Mouse (Mus musculus) CH12.LX (cell line): ENCODE data around the gene Rpia.

ENCODE experiments used
- CHD2 ChIP-seq: IDR thresholded peaks from 2 replicates; pipeline ENCODE4 v1.6.1; 2011; ENCODE audit warnings: low read length, improper control_type of control experiment
- CTCF ChIP-seq, 2 experiments: IDR thresholded peaks in 1 of 2; conservative IDR thresholded peaks in 1 of 2; 2 replicates each; pipeline ENCODE4 v1.5.1; 2011 to 2012; ENCODE audit warnings: low read depth in 2 of 2, low read length in 2 of 2, improper control_type of control experiment in 1 of 2, inconsistent platforms in 1 of 2, mild to moderate bottlenecking in 1 of 2, moderate library complexity in 1 of 2
- E2F4 ChIP-seq: IDR thresholded peaks from 2 replicates; pipeline ENCODE4 v1.6.1; 2011; ENCODE audit warnings: low read depth, low read length, improper control_type of control experiment; ENCODE audit not compliant: insufficient replicate concordance
- ELF1 ChIP-seq: IDR thresholded peaks from 2 replicates; pipeline ENCODE4 v1.6.1; 2014; ENCODE audit warnings: low read depth, mild to moderate bottlenecking, inconsistent platforms, low read length, improper control_type of control experiment
- EP300 ChIP-seq: IDR thresholded peaks from 2 replicates; pipeline ENCODE4 v1.6.1; 2011; ENCODE audit warnings: low read length, improper control_type of control experiment
- POLR2A ChIP-seq: IDR thresholded peaks from 2 replicates; pipeline ENCODE4 v1.6.1; 2011; ENCODE audit warnings: low read depth, mild to moderate bottlenecking, improper control_type of control experiment, low read length
- POLR2AphosphoS2 ChIP-seq: IDR thresholded peaks from 2 replicates; pipeline ENCODE4 v1.6.1; 2011; ENCODE audit warnings: low read depth, low read length, improper control_type of control experiment
- RAD21 ChIP-seq: IDR thresholded peaks from 2 replicates; pipeline ENCODE4 v1.6.1; 2011; ENCODE audit warnings: low read depth, mild to moderate bottlenecking, low read length, improper control_type of control experiment, moderate library complexity
- RCOR1 ChIP-seq: conservative IDR thresholded peaks from 2 replicates; pipeline ENCODE4 v1.6.1; 2012; ENCODE audit warnings: low read depth, mild to moderate bottlenecking, inconsistent platforms, low read length, improper control_type of control experiment

- TF ChIP-seq POLR2A, result no peak
- no peak for TF ChIP-seq CTCF (conservative IDR thresholded peaks at IDR 0.05 in 1 of 2, IDR thresholded peaks at IDR 0.05 in 1 of 2; ENCODE audit: low read depth in 2 of 2, low read length in 2 of 2)
- TF ChIP-seq CHD2, result no peak
- TF ChIP-seq E2F4, result no peak
- TF ChIP-seq RCOR1, result no peak
- TF ChIP-seq RAD21, result no peak
- TF ChIP-seq POLR2AphosphoS2, result no peak
- TF ChIP-seq ELF1, result no peak
- TF ChIP-seq EP300, result no peak
Measured at GRCm38 (mm10) chr6:70815471-70815870, 23.4 kb upstream of the Rpia start.
